ENCODE assay signal across 11 mouse cellular contexts in the genomic region with DNA sequence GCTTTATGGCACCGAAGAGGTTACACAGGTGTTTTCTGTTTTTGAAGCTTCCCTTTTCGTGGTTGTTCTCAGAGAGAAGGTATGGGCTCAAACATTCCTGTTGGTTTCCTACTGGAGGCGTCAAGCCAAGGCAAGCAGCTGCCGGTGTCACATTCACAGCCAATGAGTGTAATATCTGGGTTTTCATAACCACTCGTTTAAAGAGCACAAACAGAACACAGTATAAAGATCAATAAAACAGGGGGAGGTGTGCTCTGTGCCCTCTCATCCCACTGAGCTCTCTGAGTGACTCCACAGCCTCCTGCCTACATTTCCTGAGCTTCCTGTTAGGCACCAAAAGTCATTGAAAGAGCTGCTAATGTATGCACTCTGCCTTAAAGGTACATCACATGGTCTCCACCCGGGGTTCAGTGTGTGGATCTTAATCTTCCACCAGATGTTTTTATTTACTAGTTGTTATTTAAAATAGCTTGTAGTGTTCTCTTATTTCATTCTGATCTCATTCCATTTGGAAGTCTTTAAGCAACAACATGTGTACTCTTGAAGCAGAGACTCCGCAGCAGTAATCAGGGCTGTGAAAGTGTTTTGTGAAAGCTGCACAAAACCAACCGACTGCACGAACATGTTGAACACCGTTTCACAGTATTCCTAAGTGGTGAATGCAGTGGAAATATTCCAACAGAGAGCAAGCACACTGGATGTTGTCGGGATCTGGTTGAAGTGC.
DNase-seq lines count a peak whose midpoint lies in the region; ATAC-seq lines count a peak whose summit lies in the region.
"Had no signal": no experiment of that assay in that cellular context is flagged by ENCODE, and none has a peak within 500 bp of the region (broad histone marks: within the 10 kb centered on the region; RNA-seq: fewer than 3 reads in every experiment).

No protein-coding gene starts in this region.

- H3K9ac ChIP-seq in heart, embryonic 15.5 days, result no peak overlapping the region
- H3K9ac ChIP-seq in forebrain, embryonic 12.5 days, result no peak overlapping the region
- H3K9ac ChIP-seq: liver, embryonic 15.5 days had no signal

- H3K9me3 ChIP-seq in heart, embryonic 15.5 days (replicated peaks), result no peaks in the 10 kb centered on the region
- H3K9me3 ChIP-seq in forebrain, embryonic 12.5 days, result no peaks in the 10 kb centered on the region
- H3K9me3 ChIP-seq: liver, embryonic 15.5 days had no signal

- 0 out of 2 replicates have a peak overlapping the region, but pooled peaks have one; percentile 2 for H3K4me2 ChIP-seq in heart, embryonic 15.5 days
- H3K4me2 ChIP-seq in forebrain, embryonic 12.5 days, result no peak overlapping the region
- H3K4me2 ChIP-seq: liver, embryonic 15.5 days had no signal

- DNase-seq in heart, adult 8-10 months (ENCODE audit: low spot score), result no peak
- DNase-seq in R1 (ENCODE audit: low read depth, low spot score), result peak; percentile 12
- DNase-seq in layer of hippocampus, postnatal 14 days (ENCODE audit: low spot score in 2 of 2), result peak; percentile 15 to 23
- DNase-seq in gastrocnemius, adult 18-20 months (ENCODE audit: low spot score), result no peak
- no peak for DNase-seq in frontal cortex, postnatal 25 days (ENCODE audit: low spot score in 2 of 2)
- DNase-seq: cerebellum, adult 8-10 months; kidney, adult 2 months had no signal

- no peaks in the 10 kb centered on the region for H3K4me1 ChIP-seq in heart, embryonic 15.5 days (replicated peaks)
- peaks cover 17% of the 10 kb centered on the region for H3K4me1 ChIP-seq in forebrain, embryonic 12.5 days
- H3K4me1 ChIP-seq: liver, embryonic 15.5 days had no signal

- 41% methylated on average over 11 of the region's 11 CpGs for WGBS in heart, embryonic 15.5 days
- 43% methylated on average over 11 of the region's 11 CpGs for WGBS in forebrain, embryonic 12.5 days

- no peak overlapping the region for H3K27ac ChIP-seq in heart, embryonic 15.5 days
- 0 out of 2 replicates have a peak overlapping the region, but pooled peaks have one; percentile 5 for H3K27ac ChIP-seq in forebrain, embryonic 12.5 days
- H3K27ac ChIP-seq: liver, embryonic 15.5 days had no signal

- no peak for ATAC-seq in heart, embryonic 15.5 days (replicated peaks; ENCODE audit: insufficient number of reproducible peaks, insufficient read depth, low FRiP score, low read depth)
- ATAC-seq in forebrain, embryonic 12.5 days (ENCODE audit: low FRiP score), result 0 out of 2 replicates have a peak, but pooled peaks have one; percentile 44
- no peak for ATAC-seq in erythroid progenitor cell, adult 5-6 weeks (replicated peaks; ENCODE audit: low FRiP score, poor library complexity, severe bottlenecking)

- H3K36me3 ChIP-seq in heart, embryonic 15.5 days, result no peaks in the 10 kb centered on the region
- no peaks in the 10 kb centered on the region for H3K36me3 ChIP-seq in forebrain, embryonic 12.5 days (replicated peaks)
- H3K36me3 ChIP-seq: liver, embryonic 15.5 days had no signal

- H3K27me3 ChIP-seq in heart, embryonic 15.5 days, result no peaks in the 10 kb centered on the region
- no peaks in the 10 kb centered on the region for H3K27me3 ChIP-seq in forebrain, embryonic 12.5 days
- H3K27me3 ChIP-seq: liver, embryonic 15.5 days had no signal

- H3K4me3 ChIP-seq in heart, embryonic 15.5 days, result no peak overlapping the region
- H3K4me3 ChIP-seq in forebrain, embryonic 12.5 days (replicated peaks), result no peak overlapping the region
- H3K4me3 ChIP-seq: liver, embryonic 15.5 days had no signal

Comparison
In these comparisons a context has a peak if more than half of its experiments do, and no peak if none do; other contexts are left out.
1. DNase-seq: peak in R1 (single experiment) and layer of hippocampus, postnatal 14 days (2 of 2); none in heart, adult 8-10 months (single experiment), gastrocnemius, adult 18-20 months (single experiment) and frontal cortex, postnatal 25 days (0 of 2).